Mouse (Mus musculus): ENCODE results near the gene Rbm18.
A peak's percentile ranks its signal among the peaks of the same experiment; 100 is the strongest.

DNA sequence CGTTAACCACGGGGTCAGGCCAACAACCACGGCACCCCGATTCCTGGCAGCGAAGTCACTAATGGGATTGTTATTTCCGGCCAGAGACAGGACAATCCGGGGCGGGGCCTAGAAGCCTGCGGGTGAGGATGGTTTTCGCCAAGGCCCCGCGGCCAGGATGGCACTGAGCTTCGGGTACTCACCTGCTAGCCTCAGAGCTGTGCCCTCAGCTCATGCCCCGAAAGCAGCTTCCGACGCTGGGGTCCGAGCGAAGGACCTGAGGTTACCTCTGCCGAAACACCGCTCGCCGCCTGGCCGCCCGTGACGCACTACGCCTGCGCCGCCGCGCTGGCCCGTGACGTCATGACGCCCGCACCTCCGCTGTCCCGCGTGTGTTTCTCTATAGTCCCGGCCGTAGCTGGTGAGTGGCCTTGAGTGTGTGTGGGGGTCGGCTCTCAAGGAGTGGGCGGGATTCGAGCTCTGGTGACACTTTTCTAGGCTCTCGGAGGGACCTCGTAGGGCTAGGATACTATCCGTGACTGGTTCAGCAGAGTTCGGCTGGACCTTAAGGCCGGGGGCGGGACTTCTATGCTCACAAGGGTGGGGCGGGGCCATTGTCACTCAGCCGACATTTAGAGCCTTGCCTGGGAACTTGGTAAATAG, at the start of gene Rbm18, which contains the start of gene Mrrf:
- peak; percentile 60 for TF ChIP-seq POLR2A (IDR thresholded peaks at IDR 0.05; ENCODE audit: extremely low read depth, insufficient read depth, low read length)
- no peak for TF ChIP-seq CTCF (IDR thresholded peaks at IDR 0.05; ENCODE audit: extremely low read depth, insufficient read depth, low read length)

Measured in cortical plate, adult 2 months (tissue).